Mouse (Mus musculus) MEL (cell line): ENCODE results near the gene Dusp27.
A peak's percentile ranks its signal among the peaks of the same experiment; 100 is the strongest.

ENCODE experiments used
- CTCF ChIP-seq, 3 experiments: IDR thresholded peaks in 2 of 3; conservative IDR thresholded peaks in 1 of 3; 2 replicates each; pipeline ENCODE4 v1.5.1; 2011 to 2012; ENCODE audit warnings: low read length in 3 of 3, low read depth in 2 of 3, mild to moderate bottlenecking in 2 of 3, improper control_type of control experiment in 1 of 3, inconsistent platforms in 1 of 3, mixed read lengths in 1 of 3, moderate library complexity in 1 of 3; ENCODE audit not compliant: control insufficient read depth in 1 of 3, insufficient read depth in 1 of 3, poor library complexity in 1 of 3, severe bottlenecking in 1 of 3
- EP300 ChIP-seq, 2 experiments: IDR thresholded peaks; 2 replicates each; pipeline ENCODE4 v1.6.1; 2011; ENCODE audit warnings: improper control_type of control experiment in 2 of 2, low read length in 2 of 2, low read depth in 1 of 2, mild to moderate bottlenecking in 1 of 2
- MYC ChIP-seq: IDR thresholded peaks from 2 replicates; pipeline ENCODE4 v1.6.1; 2011; ENCODE audit warnings: low read depth, mild to moderate bottlenecking, low read length, improper control_type of control experiment, moderate library complexity
- POLR2A ChIP-seq, 2 experiments: IDR thresholded peaks; 2 replicates each; pipeline ENCODE4 v1.6.1; 2011 to 2012; ENCODE audit warnings: low read length in 2 of 2, mild to moderate bottlenecking in 2 of 2, control low read depth in 1 of 2, improper control_type of control experiment in 1 of 2, low read depth in 1 of 2, moderate library complexity in 1 of 2; ENCODE audit not compliant: control insufficient read depth in 1 of 2, insufficient read depth in 1 of 2, poor library complexity in 1 of 2
- POLR2AphosphoS2 ChIP-seq: IDR thresholded peaks from 2 replicates; pipeline ENCODE4 v1.6.1; 2011; ENCODE audit warnings: low read length, improper control_type of control experiment
- TCF12 ChIP-seq: IDR thresholded peaks from 2 replicates; pipeline ENCODE4 v1.6.1; 2014; ENCODE audit warnings: low read depth, mild to moderate bottlenecking, inconsistent platforms, low read length, improper control_type of control experiment, moderate library complexity

DNA sequence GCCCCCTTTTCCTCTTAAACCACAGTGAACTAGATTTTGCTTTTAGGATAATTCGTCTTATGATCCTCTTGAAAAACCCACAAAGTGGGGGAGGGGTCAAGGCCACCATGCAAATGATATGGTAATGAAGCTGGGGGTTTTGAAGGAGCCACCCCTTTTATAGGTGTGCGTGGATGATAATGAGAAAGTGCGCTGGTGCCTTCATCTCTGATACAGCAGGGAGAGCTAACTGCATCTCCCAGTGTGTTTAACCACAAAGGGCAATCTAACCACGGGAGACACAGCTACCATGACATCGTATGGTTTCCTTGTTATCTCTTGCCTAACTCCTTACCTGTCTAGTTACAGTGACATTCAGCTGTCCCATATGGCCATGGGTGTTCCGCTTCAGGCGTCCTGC is 22.3 kb upstream of the Dusp27 start:
- no peak for TF ChIP-seq POLR2A (IDR thresholded peaks at IDR 0.05; ENCODE audit: control insufficient read depth in 1 of 2, insufficient read depth in 1 of 2, low read depth in 1 of 2, low read length in 2 of 2, poor library complexity in 1 of 2)
- TF ChIP-seq POLR2AphosphoS2: no peak
- no peak for TF ChIP-seq CTCF (IDR thresholded peaks at IDR 0.05 in 2 of 3, conservative IDR thresholded peaks at IDR 0.05 in 1 of 3; ENCODE audit: control insufficient read depth in 1 of 3, insufficient read depth in 1 of 3, low read depth in 2 of 3, low read length in 3 of 3, poor library complexity in 1 of 3, severe bottlenecking in 1 of 3)
- TF ChIP-seq MYC: no peak
- 0 out of 2 replicates have a peak, but pooled peaks have one; percentile 5 for TF ChIP-seq TCF12
- TF ChIP-seq EP300 (IDR thresholded peaks at IDR 0.05; ENCODE audit: low read depth in 1 of 2, low read length in 2 of 2): no peak; a peak in 1 of 4 replicates
